Mouse (Mus musculus) heart, embryonic 10.5 days (tissue): ENCODE data around the gene Kif20b. TPM values are rescaled to one million over a fixed set of nuclear protein-coding genes. Genes with fewer than 3 reads are reported as not detected.

Experiments used
- DNase-seq: peaks from one replicate; pipeline ENCODE4 v3.0.0-alpha.2; 2017; ENCODE audit warnings: low spot score
- H3K27ac ChIP-seq: fragments of 300-500 bp; sonication (generic); 2 replicates; pipeline ENCODE4 v1.5.1; 2016; ENCODE audit warnings: mild to moderate bottlenecking
- H3K27me3 ChIP-seq: fragments of 300-500 bp; sonication (generic); 2 replicates; pipeline ENCODE4 v1.6.1; 2016; ENCODE audit warnings: mild to moderate bottlenecking; ENCODE audit not compliant: poor library complexity, insufficient read depth, severe bottlenecking
- H3K36me3 ChIP-seq: fragments of 300-500 bp; sonication (generic); 2 replicates; pipeline ENCODE4 v1.6.1; 2016; ENCODE audit warnings: mild to moderate bottlenecking, moderate library complexity
- H3K4me1 ChIP-seq: fragments of 300-500 bp; sonication (generic); 2 replicates; pipeline ENCODE4 v1.6.1; 2016; ENCODE audit warnings: mild to moderate bottlenecking
- H3K4me3 ChIP-seq: fragments of 300-500 bp; sonication (generic); 2 replicates; pipeline ENCODE4 v1.5.1; 2016; ENCODE audit warnings: mild to moderate bottlenecking, moderate library complexity
- H3K9me3 ChIP-seq: fragments of 300-500 bp; sonication (generic); 2 replicates; pipeline ENCODE4 v1.6.1; 2016; ENCODE audit warnings: mild to moderate bottlenecking, moderate library complexity
- WGBS: fragments of 180-500 bp; shearing (Covaris S2); methylation state at CpG from one replicate; pipeline ENCODE4 v1.1.7; 2016; 5-methylcytosine and 5-hydroxymethylcytosine counted together
- polyA plus RNA-seq: library from polyadenylated mRNA; unstranded; fragments of >200 nt; fragmentation: Nextera tagmentation; extraction: Ambion mirVana; gene quantifications from 2 replicates; pipeline ENCODE4 v1.2.1, GENCODE M21; 2016

Gene Kif20b
- 46.0 and 69.5 TPM in 2 replicates for polyA plus RNA-seq

DNA sequence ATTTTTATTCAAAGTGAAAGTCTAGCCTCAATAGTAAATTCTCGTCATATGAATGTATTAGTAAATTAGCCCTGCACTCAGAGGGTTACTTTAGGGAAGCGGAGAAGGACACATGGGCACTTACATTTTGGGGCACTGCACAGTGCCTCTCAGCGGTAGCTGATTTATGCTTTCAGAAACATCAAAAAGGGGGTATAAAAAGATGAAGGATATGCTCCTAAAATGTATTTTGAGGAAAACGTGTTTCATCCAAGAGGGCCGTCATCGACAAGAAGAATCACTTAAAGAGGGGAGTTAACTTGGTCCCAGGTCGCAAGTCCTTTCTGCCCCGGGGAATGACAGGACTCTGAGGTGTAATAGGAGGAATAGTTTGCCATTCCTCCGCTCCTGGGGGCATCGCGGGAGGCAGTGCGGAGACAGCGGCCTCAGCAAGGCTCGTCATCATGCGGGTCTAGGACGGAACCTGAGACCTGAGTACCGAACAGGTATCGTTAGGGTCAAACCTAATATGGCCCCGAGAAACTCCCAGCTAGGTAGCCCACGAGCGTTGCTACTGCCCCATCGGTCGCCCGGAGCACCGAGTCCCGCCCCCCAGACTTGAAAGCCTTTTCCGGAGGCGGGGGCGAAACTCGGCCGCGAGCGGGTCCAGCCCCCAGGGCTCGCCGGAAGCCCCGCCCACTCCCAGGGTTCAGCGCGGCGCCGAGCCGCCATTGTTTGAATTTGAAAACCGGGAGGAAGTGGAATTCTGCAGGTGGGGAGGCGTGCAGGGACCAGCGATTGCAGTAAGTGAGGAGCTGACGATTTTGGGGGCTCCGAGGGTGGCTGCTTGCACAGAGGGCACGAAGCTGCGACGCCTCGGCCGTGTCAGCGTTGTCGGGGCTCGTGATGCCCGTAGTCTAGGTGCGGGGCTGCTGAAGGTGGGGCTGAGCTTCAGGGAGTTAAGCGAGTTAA is at the start of gene Kif20b:
Kif20b (plus strand) TSS at position 710 of the 951 bp plus-strand sequence.
- Histone ChIP-seq H3K27ac (peak within 1 kb of the TSS; percentile 83), H3K4me1 (no peaks in the 10 kb centered on the region), H3K27me3 (no peaks in the 10 kb centered on the region), H3K36me3 (peaks cover 23% of the 10 kb centered on the region), H3K9me3 (no peaks in the 10 kb centered on the region), H3K4me3 (peak within 1 kb of the TSS; percentile 73)
- WGBS: under 1% methylated on average over 57 of the region's 57 CpGs
- DNase-seq: peak; percentile 96

DNA sequence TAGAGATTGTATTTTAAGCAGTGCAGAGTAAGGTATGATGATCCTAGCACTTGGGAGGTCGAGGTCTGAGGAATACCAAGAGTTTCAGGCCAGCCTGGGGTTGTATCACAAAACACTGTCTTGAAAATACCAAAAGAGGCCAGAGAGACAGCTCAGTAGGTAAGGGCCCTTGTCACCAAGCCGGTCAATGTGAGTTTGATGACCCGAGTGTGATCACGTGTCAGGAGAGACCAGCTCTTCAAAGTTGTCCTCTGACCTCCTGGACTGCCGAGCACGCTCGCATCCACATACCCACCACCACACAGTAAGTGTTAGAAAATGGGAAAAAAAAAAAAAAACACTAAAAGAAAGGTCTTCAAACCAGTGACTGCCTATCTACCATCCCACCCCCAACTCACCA is 45.5 kb upstream of the Kif20b start:
- no peak for DNase-seq
- H3K4me3 ChIP-seq: peak overlapping the region; percentile 12; the same call in 1 of the 2 replicates
- H3K4me1 ChIP-seq: peaks cover 8% of the 10 kb centered on the region; the same call in 1 of the 2 replicates
- H3K36me3 ChIP-seq: no peaks in the 10 kb centered on the region
- 66% methylated on average over 7 of the region's 7 CpGs for WGBS
- no peak overlapping the region for H3K27ac ChIP-seq
- H3K9me3 ChIP-seq: no peaks in the 10 kb centered on the region
- H3K27me3 ChIP-seq: no peaks in the 10 kb centered on the region

DNA sequence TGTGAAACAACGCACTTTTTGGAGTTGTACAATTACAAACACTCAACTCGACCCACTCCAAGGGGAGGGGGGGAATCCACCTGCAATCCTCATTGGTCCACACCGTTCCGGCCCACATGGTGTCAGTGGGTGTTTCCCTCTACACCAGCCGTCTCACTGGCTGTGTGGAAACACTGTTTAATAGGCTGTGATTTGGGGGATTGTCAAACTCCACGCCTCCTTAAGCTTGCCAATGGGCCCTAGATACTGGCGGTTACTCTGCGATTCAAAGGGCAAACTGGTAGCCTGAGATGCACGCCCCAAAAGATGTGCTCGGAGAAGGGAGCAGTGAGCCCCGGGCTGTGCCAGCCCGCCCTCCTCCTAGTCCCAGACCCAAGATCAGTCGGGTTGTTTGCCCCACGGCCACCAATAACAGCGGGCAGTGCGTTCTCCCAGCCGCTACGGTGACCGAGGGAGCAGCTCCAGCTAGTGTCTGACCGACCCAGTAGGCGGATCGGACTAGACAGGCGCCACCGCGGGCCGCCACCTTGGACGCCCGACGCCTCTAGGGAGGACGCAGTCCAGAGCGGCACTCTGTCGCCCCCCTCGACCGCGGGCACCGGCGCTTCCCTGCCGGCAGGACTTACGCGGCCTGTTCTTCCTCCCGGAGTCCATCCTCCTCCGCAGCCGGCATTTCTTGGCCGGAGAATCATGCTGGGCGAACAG is 44.1 kb upstream of the Kif20b start:
- H3K4me3 ChIP-seq: peak overlapping the region; percentile 92
- H3K4me1 ChIP-seq: peaks cover 8% of the 10 kb centered on the region; the same call in 1 of the 2 replicates
- peak overlapping the region; percentile 99 for H3K27ac ChIP-seq
- H3K36me3 ChIP-seq: no peaks in the 10 kb centered on the region
- WGBS: under 1% methylated on average over 44 of the region's 45 CpGs
- peak; percentile 96 for DNase-seq
- no peaks in the 10 kb centered on the region for H3K9me3 ChIP-seq
- H3K27me3 ChIP-seq: no peaks in the 10 kb centered on the region

DNA sequence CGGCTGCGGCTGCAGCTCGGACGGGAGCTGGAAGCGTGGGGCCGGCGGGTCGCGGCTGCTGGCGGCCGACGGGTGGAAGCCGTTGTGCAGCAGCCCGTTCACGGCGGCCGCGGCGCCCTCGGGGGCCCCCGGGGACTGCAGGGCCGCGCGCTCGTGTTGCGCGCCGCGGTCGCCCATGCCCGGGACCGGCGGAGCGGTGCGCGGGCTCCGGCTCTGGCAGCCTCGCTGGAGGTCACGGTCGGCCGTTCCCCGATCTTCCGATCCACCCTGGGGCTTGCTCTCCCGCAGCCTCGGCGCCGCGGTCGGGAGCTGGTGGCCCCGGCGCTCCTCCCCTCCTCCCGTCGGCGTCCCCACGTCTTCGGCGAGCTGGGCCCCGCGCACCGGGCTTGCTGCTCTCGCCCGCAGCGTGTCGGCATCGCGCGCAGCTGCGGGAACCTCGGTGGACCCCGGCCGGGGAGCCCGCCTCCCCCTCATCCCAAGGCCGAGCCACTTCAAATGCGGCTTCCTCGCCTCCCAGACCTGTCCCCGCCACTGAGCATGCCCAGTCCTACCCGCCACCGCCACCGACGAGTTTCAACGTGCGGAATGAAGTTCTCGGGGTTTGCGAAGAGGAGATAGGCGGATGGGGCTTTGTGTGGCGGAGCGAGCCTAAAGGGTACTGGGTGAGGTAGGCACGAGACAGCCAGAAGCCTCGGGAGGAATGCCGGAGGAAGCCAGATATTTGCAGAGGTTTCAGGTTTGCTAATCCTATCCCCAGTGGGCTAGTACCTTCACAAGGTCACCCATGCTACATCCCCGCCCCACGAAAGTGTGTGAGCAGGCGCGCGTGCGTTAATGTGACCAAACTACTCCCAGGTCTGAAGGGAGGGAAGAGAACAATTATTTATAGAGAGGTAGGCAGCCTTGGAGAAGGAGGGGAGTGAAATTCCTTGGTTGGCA is 43.3 kb upstream of the Kif20b start, which contains the start of gene Pank1:
Pank1 (minus strand) TSS at position 853 of the 939 bp plus-strand sequence.
- Histone ChIP-seq H3K27ac (peak within 1 kb of the TSS; percentile 99), H3K9me3 (no peaks in the 10 kb centered on the region), H3K4me3 (peak within 1 kb of the TSS; percentile 92), H3K4me1 (peaks cover 8% of the 10 kb centered on the region; the same call in 1 of the 2 replicates), H3K27me3 (no peaks in the 10 kb centered on the region), H3K36me3 (no peaks in the 10 kb centered on the region)
- WGBS: under 1% methylated on average over 91 of the region's 96 CpGs
- DNase-seq: peak; percentile 85

GRCm38 (mm10) chr19:34879624-34880023 is 42.5 kb upstream of the Kif20b start:
- Histone ChIP-seq H3K27ac (peak overlapping the region; percentile 99), H3K4me3 (peak overlapping the region; percentile 92), H3K27me3 (no peaks in the 10 kb centered on the region), H3K36me3 (no peaks in the 10 kb centered on the region), H3K4me1 (peaks cover 8% of the 10 kb centered on the region; the same call in 1 of the 2 replicates), H3K9me3 (no peaks in the 10 kb centered on the region)
- WGBS: 26% methylated on average over 6 of the region's 6 CpGs
- DNase-seq: no peak

DNA sequence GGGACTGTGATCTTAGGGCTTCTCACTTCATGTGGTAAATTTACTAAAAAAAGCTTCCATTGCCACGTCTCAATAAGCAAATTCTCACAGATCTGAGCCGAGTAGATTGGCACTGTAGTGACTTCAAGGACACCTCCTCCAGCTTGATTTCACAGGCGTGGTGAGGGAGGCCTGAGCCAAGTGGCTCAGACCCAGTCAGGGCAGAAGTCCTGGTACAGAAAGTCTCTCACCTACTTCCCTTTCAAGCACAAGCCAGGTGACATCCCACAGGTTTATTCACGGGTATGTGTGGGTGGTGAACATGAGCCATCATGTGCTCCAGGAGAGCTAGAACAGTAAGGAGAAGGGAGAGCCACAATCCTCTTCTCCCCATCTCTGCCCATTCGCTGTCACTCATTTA is 41.0 kb upstream of the Kif20b start:
- Histone ChIP-seq H3K9me3 (no peaks in the 10 kb centered on the region), H3K4me3 (no peak overlapping the region), H3K4me1 (peaks cover 8% of the 10 kb centered on the region; the same call in 1 of the 2 replicates), H3K27ac (no peak overlapping the region), H3K27me3 (no peaks in the 10 kb centered on the region), H3K36me3 (no peaks in the 10 kb centered on the region)
- WGBS: 74% methylated on average over 5 of the region's 5 CpGs
- no peak for DNase-seq

DNA sequence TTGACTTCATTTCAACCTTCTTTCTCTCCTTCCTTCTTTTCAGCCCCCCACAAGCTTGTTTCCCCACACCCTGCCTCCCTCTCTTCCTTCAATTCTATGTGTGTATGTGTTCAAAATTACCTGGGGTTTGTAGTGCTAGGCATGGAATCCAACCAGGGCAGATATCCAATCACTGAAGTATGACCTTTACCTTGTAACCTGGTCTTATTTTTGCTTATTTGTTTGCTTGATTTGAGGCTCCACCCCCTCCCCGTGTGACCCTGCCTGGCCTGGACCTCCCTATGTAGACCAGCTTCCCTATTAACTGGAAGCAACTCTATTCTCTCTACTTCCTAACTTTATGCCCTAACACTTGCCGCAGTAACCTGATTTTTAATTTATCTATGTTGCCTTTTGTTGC is 39.7 kb upstream of the Kif20b start:
- Histone ChIP-seq H3K4me1 (peaks cover 8% of the 10 kb centered on the region; the same call in 1 of the 2 replicates), H3K27ac (no peak overlapping the region), H3K9me3 (no peaks in the 10 kb centered on the region), H3K27me3 (no peaks in the 10 kb centered on the region), H3K4me3 (no peak overlapping the region), H3K36me3 (no peaks in the 10 kb centered on the region)
- WGBS: 71% methylated on average over 2 of the region's 2 CpGs
- DNase-seq: no peak

- Histone ChIP-seq H3K36me3 (no peaks in the 10 kb centered on the region), H3K9me3 (no peaks in the 10 kb centered on the region), H3K27me3 (no peaks in the 10 kb centered on the region), H3K4me1 (peaks cover 8% of the 10 kb centered on the region; the same call in 1 of the 2 replicates), H3K27ac (no peak overlapping the region), H3K4me3 (no peak overlapping the region)
- WGBS: 68% methylated on average over 3 of the region's 3 CpGs
- no peak for DNase-seq
These were observed 38.5 kb upstream of the Kif20b start for GRCm38 (mm10) chr19:34883526-34884224.

- DNase-seq: no peak
- H3K4me3 ChIP-seq: no peak overlapping the region
- 81% methylated on average over 4 of the region's 4 CpGs for WGBS
These were observed 35.8 kb upstream of the Kif20b start for GRCm38 (mm10) chr19:34886324-34886723.

GRCm38 (mm10) chr19:34890981-34891380 is 31.2 kb upstream of the Kif20b start:
- Histone ChIP-seq H3K27ac (no peak overlapping the region), H3K4me3 (no peak overlapping the region), H3K4me1 (no peaks in the 10 kb centered on the region), H3K36me3 (no peaks in the 10 kb centered on the region), H3K27me3 (no peaks in the 10 kb centered on the region), H3K9me3 (no peaks in the 10 kb centered on the region)
- DNase-seq: no peak
- 59% methylated on average over 3 of the region's 3 CpGs for WGBS

More at GRCm38 (mm10) chr19:34886324-34886723, 35.8 kb upstream of the Kif20b start:
- H3K36me3 ChIP-seq: no peaks in the 10 kb centered on the region
- no peaks in the 10 kb centered on the region for H3K4me1 ChIP-seq
- H3K27ac ChIP-seq: no peak overlapping the region
- H3K9me3 ChIP-seq: no peaks in the 10 kb centered on the region
- H3K27me3 ChIP-seq: no peaks in the 10 kb centered on the region

DNA sequence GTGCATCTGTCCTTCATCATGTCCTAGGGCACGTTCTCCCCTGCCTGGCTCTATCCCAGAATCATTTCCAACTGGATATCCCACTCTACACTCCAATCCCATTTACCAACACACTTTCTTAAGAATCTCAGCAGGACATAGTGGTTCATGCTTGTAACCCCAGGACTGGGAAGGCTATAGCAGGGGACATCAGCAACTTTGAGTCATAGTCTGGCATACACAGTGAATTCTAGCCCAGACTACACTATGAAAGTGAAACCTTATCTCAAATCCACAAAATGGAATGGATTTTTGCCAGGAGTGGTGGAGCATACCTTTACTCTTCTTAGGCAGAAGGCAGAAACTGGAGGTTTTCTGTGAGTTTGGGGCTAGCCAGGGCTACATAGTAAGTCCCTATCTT is 30.6 kb upstream of the Kif20b start:
- H3K4me3 ChIP-seq: no peak overlapping the region
- no peak overlapping the region for H3K27ac ChIP-seq
- no peaks in the 10 kb centered on the region for H3K27me3 ChIP-seq
- H3K4me1 ChIP-seq: no peaks in the 10 kb centered on the region
- 70% methylated on average over 1 of the region's 1 CpGs for WGBS
- DNase-seq: no peak
- no peaks in the 10 kb centered on the region for H3K36me3 ChIP-seq
- no peaks in the 10 kb centered on the region for H3K9me3 ChIP-seq
